Mouse (Mus musculus) liver, adult 10 weeks (tissue): ENCODE results near the gene Mrap. TPM values are rescaled to one million over a fixed set of nuclear protein-coding genes. Genes with fewer than 3 reads are reported as not detected.

Experiments used
- polyA plus RNA-seq: library from polyadenylated mRNA; stranded (reverse); fragments of 350-450 nt; fragmentation: Illumina TruSeq; extraction: RNeasy Lipid Tissue Mini Kit (QIAGEN cat#74804); gene quantifications from one replicate; pipeline ENCODE4 v1.2.3, GENCODE M21; 2014; ENCODE audit warnings: low read depth, low replicate concordance

Gene Mrap
- 12.3 TPM for polyA plus RNA-seq

DNA sequence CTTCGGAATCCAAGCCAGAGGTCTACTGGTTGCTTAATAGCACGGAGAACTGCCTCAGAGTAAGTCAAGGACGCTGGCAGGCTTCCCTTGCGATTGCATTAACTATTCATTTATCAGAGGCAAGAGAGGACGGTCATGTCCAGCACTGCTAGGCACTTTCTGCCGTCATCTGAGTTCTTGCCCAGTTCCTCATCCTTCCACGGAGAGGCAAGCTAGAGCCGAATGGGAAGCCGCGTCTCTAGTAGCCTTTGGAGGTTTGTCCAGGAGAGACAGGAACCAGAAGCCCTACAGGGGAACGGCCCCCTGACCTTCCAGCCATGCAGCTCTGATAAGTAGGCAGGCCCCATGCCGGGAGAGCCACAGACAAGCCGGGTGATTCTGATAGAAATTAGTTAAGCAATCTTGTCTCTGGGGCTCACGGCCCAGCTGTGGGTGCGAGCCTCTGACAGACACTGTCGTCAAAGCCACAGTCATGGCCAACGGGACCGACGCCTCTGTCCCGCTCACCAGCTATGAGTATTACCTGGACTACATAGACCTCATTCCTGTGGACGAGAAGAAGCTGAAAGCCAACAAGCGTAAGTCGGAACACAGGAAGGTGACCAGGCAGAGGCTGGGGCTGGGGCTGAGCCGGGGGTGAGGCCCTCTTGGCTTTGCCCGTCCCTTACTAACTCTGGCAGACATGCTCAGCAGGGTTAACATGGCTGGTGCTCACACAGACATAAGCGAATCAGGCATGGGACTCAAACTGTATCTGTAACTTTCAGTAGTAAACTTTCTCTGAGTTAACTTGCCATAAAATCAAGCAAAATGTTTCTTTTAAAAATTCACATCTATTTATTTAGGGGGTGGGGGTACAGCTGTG, at the start of gene Mrap:
Gene Mrap, plus strand, starts transcription at position 116 of the 865 bp plus-strand sequence.

GRCm38 (mm10) chr16:90727233-90728115, 10.5 kb upstream of the Mrap start, which contains the start of gene Mis18a:
Mis18a (minus strand) TSS chr16:90727404.

Other genes starting within 250 kb of the Mrap start
- 4.1 TPM for gene Mis18a, start 10.8 kb upstream of the Mrap start, polyA plus RNA-seq
- 0.56 TPM for gene Urb1, start 72.2 kb downstream of the Mrap start, polyA plus RNA-seq
- gene Eva1c, start 88.5 kb downstream of the Mrap start, polyA plus RNA-seq = not detected
- 7.5 TPM for gene Cfap298, start 196.9 kb downstream of the Mrap start, polyA plus RNA-seq